Mouse (Mus musculus): Measurements from ENCODE around the gene 4930535I16Rik.

Gene 4930535I16Rik

GRCm38 (mm10) chr4:123905126-123905668, 12.6 kb downstream of the 4930535I16Rik start:
- DNase-seq (ENCODE audit: low spot score in 2 of 2): no peak

- DNase-seq (ENCODE audit: low spot score in 2 of 2): peak; percentile 98 to 99
Measured at GRCm38 (mm10) chr4:123904333-123905125, 13.3 kb downstream of the 4930535I16Rik start, which contains the start of gene Mycbp. Gene Mycbp, plus strand, starts transcription at chr4:123904832.

GRCm38 (mm10) chr4:123903432-123903831, 14.4 kb downstream of the 4930535I16Rik start:
- DNase-seq (ENCODE audit: low spot score in 2 of 2): no peak

GRCm38 (mm10) chr4:123898696-123899095, 19.1 kb downstream of the 4930535I16Rik start:
- DNase-seq (ENCODE audit: low spot score in 2 of 2): peak; percentile 30 to 76

GRCm38 (mm10) chr4:123894295-123894694, 23.5 kb downstream of the 4930535I16Rik start:
- no peak for DNase-seq (ENCODE audit: low spot score in 2 of 2)

- no peak for DNase-seq (ENCODE audit: low spot score in 2 of 2)
Measured at GRCm38 (mm10) chr4:123893726-123894125, 24.1 kb downstream of the 4930535I16Rik start.

Measured in spleen, postnatal 4 days (tissue).